Mouse (Mus musculus) spleen, adult 12 weeks (tissue): ENCODE measurements around the gene Kcns1.
"Not testable (repeated sequence)": the region's sequence is repeated elsewhere in the genome, so short reads cannot be mapped to it uniquely, and the experiment has no call there.

Experiments used
- DNase-seq: peaks from one replicate; pipeline ENCODE4 v3.0.0; 2022; ENCODE audit warnings: low spot score

Kcns1 gene

DNA sequence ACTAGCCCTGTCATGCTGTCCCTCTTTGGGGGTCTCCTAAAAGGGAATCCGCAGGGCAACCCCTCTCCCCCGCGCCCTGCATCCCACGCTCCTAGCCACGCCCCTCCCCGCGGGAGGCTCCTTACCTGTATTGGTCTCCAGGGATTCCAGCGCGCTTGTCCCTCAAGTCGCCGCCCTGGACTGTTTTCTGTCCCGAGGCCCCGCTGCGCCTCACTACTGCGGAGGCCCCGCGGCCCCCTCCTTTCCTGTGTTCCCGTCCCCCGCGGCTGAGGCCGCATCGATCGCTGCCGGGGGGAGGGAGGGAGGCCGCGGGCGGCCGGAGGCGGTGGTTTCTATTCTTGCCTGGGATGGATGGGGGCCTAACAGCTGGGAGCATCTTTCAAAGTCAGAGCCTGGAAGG is at the start of gene Kcns1:
Gene Kcns1 (minus strand): TSS at position 212 of the 400 bp plus-strand sequence.
- no peak for DNase-seq

DNA sequence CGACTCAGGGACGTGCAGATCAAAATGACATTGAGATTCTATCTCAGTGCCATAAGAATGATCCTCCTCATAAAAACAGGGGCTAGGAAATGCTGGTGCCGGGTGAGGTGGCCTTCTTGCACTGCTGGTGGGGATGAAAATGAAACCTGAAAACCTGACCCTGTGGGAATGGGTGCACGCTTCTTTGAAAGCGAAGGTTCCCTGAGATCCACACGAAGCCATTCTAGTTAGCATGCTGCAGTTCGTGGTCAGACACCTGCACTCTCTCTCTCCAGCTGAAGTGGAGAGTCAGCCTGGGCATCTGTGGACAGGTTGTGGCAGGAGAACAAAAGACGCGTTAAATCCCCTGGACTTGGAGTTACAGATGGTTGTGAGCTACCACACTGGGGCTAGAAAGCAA is 48.4 kb upstream of the Kcns1 start:
- no peak for DNase-seq

DNA sequence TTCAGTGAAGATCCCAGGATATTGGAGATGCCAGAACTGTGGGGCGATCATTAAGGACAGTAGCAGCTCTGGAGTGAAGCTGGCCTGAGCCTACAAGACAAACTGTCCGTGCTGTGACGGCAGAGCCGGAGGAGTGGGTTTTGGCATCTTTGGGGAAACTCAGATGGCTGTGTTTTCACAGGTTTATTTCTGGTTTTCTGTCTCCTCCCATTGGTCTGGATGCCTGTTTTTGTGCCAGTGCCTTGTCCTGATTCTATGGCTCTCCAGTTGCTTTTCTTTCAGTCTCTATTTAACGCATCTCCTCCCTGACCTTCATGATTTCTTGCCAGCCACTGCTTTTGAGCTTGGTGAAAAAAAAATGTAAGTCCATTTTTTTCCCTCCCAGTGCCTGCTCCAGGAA is 41.8 kb upstream of the Kcns1 start:
- no peak for DNase-seq

DNA sequence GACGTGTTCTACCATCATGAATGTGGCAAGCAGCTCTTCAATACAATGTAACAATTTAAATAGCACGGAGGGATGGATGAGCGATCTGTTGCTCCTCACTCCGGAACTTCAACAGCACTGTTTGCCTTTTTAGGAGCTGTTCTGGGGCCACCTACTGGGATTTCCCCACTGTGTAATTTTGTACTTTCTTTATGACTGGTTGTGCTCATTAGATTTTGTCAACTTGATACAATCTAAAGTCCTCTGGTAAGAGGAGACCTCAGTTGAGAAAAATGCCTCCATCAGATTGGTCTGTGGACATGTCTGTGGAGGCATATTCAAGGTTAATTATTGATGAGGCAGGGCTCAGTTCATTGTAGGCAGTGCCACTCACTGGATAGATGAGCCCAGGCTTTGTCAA is 40.0 kb upstream of the Kcns1 start:
- no peak for DNase-seq

DNA sequence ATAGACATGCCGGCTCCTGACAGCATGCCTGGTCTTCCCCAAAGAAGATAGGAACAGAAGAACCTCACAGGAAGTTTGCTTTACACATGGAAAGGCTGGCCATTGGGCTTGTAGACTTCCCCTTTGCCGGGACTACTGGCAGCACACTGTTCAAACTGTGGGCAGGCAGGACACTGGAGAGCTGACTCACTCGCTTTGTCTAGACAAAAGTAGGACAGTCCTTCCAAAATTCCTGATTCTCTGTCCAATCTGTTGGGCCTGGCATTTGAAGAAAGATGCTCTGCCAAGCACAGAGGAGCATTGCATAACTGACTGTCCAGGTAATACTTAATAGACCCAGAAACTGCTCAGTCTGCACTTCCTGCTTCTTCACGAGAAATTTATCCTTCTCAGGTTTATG is 35.8 kb upstream of the Kcns1 start:
- DNase-seq = no peak

DNA sequence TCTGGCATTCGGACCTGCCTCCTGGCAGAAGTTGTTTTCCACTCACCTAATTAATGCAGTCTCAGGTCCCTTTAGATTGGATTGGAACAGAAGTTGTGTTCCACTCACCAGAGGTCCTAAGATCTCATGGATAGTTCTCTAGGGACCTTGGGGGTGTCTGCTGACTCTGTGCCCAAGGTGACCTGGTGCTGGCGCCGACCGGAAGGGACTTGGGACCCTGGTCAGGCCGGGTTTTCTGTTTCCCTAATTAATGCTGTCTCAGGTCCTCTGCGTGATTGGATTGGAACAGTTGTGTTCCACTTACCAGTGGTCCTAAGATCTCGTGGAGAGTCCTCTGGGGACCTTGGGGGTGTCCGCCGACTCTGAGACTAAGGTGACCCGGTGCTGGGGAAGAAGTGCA is 35.1 kb upstream of the Kcns1 start:
- DNase-seq = not testable (repeated sequence)

DNA sequence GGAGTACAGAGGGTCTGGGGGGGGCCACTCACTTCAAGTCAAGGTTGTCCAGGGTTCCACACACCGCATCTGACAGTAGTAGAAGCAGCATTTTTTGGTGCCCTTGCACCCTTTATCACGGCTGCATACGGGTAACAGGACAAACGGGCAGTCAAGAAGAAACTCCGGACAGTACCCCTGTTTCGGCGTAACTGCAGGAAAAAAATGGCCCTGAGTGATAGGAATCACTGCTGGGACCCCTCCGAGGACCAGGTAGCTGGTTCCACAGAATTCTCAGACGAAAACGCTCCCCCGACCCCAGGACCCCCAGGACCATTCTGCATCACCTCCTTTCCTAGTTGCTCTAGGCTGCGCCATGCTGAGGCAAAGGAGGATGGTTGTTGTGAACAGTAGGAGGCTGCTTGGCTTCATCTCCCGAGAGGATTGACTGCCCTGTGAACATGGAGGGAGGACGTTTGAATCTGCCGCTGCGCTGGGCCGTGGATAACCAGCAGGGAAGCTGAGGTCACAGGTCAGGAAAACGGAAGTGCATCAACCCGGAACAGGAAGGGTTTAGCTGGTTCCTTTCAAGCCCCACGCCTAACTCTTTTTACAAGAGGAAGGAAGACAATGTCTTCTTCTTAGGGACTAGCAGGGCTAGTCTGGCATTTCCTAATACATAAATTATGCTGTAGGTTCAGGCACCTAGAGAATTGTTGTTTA is 28.9 kb upstream of the Kcns1 start, which contains the start of gene Wfdc15a:
Gene Wfdc15a (minus strand): TSS at position 505 of the 702 bp plus-strand sequence.
- no peak for DNase-seq

DNA sequence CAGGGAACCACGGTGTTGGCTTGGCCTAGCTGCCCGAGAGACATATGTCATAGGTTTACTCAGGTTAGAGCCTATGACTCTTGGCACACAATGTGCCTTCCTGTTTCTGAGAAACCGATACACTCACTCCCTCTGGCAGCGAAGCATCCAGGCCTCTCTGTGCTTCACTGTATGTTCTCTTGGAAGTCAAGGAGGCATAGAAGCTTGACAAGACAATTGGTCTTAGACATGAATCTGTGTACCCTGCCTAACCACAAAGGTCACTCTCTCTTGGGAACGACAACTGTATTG is 25.7 kb upstream of the Kcns1 start:
- DNase-seq = no peak

DNA sequence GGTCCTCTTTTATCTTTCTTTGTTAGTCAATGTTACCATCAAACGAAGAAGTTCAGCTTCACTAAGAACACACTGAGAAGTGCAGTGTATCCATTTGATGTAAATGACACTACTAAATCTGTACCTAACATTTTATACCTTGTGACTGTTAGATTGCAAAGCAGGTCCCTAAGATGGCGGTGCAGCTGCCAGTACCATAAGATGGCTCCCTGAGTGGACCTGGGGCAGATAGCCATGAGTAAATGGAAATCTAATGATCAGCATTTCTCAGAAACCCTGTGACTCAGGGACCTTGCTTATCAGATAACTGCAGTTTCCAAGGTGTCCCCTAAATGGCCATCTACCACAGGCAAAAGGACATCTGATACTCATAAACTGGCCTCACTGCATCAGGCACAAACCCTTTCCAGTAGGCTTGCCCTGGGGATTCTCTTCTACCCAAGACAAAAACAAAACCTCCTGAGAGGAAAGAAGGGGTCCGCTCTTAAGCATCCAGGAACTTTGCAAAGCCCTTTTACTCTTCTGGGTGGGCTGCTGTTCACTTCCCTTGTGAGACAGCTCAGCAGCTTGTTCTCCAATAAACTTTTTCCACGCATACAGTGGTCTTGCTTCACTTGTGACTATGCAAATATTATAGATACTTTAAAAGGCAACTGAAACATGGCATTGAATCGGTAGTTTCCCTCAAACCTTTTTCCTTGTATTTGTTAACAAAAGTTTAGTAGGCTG is 25.2 kb upstream of the Kcns1 start:
- no peak for DNase-seq

DNA sequence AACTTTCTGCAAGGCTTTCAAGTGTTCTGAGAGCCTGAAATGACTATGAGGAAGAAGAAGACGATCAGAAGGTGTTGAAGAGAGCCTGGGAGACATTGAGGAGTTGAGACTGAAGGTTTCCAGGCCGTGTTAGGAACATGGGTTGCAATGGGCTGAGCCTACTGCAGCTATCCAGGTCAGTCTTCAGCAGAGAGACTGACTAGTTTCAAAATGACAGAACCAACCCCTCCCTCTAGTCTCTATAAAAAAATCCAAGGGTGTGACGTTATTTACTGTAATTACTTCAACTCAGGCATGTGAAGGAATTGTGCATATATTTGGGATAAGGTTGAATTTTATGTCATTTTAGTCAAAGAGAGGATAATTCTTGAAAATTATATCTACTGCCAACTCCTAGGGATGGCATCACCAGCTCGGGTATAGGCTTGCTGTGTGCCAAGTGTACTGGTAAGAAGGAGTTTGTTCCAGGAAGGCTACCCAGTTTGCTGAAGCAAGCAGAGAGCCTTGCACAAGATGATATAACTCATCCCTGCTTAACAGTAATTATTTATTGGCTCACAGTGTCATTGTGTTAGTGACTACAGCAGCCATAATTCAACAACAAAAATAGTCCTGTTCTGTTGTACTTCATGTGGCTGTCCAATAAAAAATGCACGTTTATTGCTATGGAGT is 24.2 kb upstream of the Kcns1 start:
- no peak for DNase-seq

DNA sequence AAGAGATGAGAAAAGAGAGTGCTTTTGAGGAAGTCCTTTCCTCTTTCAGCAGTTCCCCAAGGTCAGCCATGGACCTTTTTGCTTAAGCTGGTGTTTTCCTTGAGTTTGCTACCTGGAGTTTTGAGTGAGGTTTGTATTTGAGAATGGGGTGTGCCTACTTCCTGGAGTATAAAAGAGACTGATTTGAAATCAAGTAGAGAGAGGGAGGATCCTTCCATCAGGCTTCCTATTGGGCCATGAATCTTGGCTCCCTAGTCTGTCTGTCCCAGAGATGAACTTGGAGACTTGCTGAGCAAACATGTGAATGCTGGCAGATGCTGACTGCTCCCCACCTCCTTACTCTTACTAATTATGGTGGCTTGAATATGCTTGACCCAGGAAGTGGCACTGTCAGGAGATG is 21.4 kb upstream of the Kcns1 start:
- no peak for DNase-seq

DNA sequence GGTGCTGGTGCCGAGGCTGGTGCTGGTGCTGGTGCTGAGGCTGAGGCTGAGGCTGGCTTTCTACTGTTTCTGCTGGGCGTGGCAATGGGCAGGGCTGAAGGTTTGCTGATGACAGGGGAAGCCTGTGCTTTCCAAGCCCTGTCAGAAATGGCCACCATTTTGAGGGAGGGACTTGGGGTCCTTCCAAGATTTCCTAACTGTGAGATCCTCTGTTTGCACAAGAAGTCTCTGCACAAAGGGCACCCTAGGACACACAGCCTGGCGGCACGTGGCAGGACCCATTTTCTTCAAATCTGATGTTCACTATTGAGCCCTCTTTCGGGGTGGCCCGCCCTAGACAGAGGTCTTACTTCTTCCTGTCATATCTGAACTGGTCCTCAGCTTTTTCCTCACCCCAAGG is 19.7 kb upstream of the Kcns1 start, which contains the start of gene Wfdc12:
Gene Wfdc12 (minus strand): TSS at position 33 of the 400 bp plus-strand sequence.
- no peak for DNase-seq

DNA sequence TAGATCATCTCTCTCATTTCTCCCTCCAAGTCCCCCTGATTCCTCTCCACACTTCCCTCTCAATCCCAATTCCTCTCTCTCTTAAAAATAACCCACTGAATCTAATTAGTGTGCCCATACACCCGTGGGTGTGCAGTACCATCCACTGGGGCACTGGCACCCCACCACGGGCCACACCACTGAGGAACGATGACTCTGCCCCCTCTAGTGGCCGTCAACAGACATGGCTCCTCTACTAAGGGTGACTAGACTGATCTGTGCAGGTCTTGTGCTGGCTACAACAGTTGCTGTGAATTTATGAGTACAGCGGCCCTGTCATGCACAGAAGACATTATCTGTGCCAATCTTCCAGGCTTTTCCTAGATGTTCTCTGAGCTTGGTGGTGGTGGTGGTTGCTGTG is 17.8 kb upstream of the Kcns1 start:
- DNase-seq = no peak

DNA sequence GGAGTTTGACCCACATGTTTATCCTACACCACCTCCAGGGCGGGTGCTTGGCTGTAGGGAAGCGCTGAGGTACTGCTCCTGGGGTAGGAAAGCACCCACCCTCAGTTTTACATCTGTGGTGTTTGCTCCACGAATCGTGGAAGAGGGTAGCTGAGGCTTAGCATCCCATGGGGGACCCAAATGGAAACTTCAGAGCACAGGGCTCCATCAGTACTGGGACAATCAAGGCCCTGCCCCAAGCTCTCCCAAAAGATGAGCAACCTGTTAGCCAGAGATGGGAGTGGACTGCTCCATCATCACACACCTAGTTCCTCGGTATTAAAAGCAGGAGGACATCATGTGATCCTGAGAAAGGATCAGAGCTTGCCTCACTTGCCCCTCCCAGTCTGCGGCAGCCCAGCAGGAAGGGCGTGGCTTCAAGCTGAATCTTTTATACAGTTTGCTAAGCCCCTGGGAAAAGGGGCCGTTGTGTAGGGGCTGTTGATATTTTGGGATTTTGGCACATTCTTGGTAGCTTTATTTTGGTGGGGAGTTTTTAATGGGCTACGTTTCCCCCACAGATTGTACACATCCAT is 13.3 kb upstream of the Kcns1 start:
- DNase-seq = no peak

DNA sequence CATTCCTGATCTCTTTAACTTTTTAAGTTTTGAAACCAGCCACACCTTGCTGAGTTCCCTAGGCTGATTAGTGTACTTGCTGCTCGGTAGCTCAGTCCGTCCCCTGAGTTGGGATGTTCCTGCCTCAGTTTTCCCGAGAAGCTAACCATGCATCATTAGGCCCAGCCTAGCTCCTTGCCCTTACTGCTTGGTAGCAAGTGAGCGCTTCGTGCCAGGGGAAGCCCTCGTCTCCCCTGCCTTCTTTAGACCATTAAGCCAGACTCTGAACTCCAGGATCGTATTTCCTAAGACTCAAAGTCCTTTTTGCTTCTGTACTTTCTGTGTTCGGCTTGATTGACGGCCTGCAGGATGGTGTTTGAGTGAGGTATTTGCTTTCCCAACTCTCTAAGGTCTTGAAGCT is 12.4 kb upstream of the Kcns1 start:
- DNase-seq = no peak

DNA sequence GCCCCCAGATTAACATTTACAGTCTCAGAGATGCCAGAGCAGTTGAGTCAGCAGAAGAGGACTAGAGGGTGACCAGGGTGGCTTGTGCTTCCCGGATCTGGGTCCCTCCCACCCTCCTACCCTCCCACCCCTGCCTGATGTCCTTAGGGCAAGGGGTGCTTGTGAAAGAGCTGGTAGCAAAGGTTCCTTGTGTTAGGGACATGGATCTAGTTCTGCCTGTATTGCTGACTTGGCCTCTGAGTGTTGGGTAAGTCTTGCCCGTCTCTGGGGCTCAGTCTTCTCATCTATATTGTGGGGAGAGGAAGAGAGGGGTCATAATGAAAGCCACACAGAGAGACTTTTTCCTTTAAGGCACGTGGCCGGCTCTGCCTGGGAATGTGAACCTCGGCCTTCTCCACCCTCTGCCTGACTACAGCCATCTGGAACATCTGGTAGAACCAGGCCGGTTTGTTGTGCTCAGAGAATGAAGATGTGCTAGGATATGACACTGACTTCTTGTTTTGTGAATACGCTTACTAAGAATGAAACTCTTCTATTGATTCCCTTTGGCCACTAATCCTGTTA is 11.9 kb upstream of the Kcns1 start, which contains the start of gene Wfdc5:
Gene Wfdc5 (minus strand): TSS at position 51 of the 564 bp plus-strand sequence.
- no peak for DNase-seq

DNA sequence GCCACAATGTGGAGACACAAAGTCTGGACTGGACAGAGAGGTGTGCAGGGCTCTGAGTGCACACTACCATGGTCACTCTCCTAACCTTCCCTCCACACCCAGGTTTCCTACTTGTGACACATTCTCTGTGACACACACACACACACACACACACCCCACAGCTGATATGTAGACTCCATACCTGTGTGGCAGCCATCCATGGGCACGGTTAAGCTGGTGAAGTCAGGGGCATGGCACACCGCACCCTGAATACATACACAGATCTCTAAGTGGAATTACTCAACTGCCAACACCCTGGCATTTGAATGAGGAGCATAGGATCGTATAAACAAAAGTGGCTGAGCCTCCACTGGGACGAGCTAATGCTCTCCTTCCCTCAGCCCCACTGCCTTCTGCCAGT is 9.9 kb upstream of the Kcns1 start:
- no peak for DNase-seq

DNA sequence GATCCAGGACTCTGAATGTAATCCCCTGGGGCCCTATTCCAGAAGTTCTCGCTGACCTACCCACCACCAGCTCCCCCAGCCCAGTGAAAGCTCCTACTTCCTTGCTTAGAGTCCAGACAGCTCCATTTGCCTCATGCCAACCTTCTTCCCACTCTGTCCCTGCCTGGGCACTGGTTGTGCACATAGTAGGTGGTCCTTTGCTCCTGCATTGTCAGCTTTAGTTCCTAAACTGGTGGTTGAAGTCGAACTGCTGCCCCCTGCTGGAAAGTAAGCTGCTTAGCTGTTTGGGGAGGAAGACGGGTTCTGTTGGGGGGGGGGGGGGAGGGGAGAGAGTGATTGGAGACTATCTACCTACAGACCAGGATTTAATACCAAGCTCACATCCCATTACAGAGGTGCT is 9.2 kb upstream of the Kcns1 start:
- DNase-seq = no peak

DNA sequence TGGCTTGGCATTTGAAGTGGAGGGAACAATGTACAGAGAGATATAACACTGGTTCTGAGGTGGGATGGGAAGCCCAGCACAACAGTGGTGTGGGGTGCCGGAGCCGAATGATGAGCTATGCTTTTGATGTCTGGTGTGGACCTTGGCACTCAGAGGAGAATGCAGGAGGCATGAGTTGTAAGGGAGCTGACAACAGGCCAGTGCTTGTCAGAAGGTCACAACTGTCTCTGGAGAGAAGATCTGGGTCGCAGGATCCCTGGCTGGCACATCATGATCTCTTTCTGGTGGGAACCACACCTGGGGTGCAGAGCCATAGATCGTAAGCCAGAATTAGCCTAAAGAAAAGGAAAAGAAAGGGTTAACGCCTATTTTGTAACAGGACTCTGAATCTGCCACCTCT is 6.9 kb upstream of the Kcns1 start:
- DNase-seq = no peak

DNA sequence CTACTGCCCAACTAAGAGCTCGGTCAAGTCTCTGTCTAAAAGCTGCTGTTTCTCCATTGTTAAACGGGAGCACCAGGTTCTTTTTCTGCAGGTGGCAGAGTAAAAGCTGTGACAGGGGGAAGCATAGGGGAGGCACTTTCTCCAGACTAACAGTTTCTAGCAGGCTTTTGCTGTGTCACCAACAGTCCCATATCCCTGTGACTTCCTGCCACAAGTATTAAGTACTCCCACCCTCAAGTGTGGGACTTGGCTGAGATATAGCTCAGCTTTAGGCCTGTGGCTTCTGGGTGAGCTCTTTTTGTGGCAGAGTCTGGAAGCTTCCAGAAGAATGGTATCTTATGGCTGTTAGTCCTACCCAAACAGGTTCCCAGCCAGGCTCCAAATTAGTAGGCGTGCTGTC is 4.9 kb upstream of the Kcns1 start:
- no peak for DNase-seq

DNA sequence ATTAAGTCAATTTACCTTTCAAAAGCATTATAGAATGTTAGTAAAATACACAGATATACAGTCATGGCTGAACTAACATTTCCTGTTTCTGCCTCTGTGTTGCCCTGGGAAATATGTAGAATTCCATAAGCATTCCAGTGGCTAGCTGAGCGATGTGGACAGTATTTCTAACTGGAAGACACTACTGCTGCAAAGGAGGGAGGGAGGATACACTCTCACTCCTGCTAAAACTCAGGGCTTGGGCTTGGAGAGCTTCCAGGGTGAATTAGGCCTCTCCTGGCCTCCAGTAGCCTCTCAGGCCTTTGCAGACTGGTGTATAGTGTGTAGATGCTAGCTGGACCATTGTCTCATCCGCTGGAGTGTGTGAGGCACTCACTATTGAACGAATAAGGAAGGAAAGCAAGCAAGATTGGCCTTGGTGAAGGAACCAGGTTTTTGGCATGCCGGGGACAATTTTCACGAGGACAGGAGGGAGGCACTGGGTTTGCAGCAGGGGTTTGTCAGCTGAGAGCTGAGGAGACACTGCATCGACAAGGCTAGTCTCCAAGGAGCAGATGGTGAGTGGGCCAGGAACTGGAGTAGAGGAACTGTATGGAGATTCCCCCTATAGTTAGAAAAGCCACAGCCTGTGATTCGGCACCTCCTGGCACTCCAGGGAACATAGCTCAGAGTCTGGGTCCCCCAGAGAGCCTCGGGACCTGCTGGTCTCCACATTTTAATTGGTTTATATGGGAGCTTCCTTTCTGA is 3.9 kb upstream of the Kcns1 start:
- no peak for DNase-seq

DNA sequence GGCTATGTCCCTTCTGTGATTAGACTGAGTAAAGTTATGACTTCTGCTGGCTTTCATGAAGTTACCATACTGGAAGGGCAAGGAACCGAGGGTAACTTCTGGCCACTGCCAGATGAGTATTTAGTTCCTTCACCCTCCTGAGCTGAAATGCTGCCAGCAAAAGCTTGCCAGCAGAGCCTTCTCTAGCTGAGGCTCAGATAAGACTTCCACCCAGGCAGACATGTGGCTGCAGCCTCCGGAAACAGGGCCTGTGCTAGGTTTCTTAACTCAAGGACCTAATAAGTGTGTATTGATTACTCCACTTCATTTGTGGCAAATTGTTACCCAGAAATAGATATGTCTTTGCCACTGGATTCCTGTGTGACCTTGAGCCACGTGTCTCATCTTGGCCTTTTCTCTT is 2.5 kb upstream of the Kcns1 start:
- no peak for DNase-seq
